Mouse (Mus musculus): ENCODE data around the gene Hoxd4. TPM values are rescaled to one million over a fixed set of nuclear protein-coding genes. Genes with fewer than 3 reads are reported as not detected.

Hoxd4 gene
- total RNA-seq, 2 experiments from 2014 or later: 1.0 to 1.3 TPM

- no peak for DNase-seq (ENCODE audit: low spot score)
Measured at GRCm38 (mm10) chr2:74691995-74692807, 19.5 kb upstream of the Hoxd4 start.

GRCm38 (mm10) chr2:74692808-74693431, 18.8 kb upstream of the Hoxd4 start:
- no peak for DNase-seq (ENCODE audit: low spot score)

DNA sequence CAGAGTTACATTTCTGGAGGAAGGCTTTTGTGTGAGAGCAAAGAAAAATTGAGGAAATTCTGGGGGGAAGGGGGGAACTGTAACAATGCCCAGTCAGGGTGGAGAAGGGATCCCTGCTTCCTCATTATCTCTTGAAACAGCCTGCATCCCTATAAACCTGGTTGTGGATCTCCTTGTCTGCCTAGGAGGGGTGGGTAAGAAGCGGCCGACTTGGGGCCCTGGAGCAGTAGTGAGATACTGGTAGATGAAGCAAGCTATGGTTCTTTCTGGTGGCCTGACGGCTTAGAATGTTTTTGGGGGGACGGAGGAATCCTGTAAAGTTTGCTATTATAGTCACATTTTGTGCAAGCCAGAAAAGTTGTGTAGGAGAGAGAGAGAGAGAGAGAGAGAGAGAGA, 18.3 kb upstream of the Hoxd4 start:
- no peak for DNase-seq (ENCODE audit: low spot score)

GRCm38 (mm10) chr2:74694066-74694465, 17.7 kb upstream of the Hoxd4 start:
- DNase-seq (ENCODE audit: low spot score): no peak

GRCm38 (mm10) chr2:74695383-74695782, 16.3 kb upstream of the Hoxd4 start:
- DNase-seq (ENCODE audit: low spot score): no peak

DNA sequence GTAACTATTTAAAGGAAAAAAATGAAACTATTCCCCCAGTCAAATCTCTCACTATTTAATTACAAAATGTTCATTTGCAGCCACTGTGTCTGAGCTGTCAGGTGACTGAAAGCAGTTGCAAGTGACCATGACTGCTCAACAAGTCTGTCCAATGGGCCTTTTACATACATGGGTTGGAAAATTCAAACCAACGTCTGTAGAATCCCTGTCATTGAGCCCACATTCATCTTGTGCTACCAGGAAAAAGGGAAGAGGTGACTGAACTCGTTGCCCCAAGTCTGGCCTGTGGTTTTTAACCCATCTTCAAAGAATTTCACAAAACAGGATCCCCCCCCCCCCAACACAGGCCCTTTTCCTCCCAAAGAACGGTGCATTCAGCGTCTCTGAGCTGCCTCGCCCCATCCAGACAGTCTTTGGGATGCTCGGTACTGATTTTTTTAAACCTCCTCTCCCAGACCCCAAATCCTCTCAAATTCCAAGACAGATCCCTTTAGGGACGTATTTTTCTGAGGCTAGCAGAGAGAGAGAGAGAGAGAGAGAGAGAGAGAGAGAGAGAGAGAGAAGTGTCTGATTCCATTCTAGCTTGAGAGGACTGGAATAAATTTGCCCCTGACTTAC, 15.8 kb upstream of the Hoxd4 start:
- DNase-seq (ENCODE audit: low spot score): no peak

GRCm38 (mm10) chr2:74696442-74697335, 15.0 kb upstream of the Hoxd4 start:
- no peak for DNase-seq (ENCODE audit: low spot score)

GRCm38 (mm10) chr2:74697567-74698121, 14.1 kb upstream of the Hoxd4 start, which contains the start of gene Hoxd9:
TSS of gene Hoxd9 (plus strand) at chr2:74697727.
- DNase-seq (ENCODE audit: low spot score): peak; percentile 76

GRCm38 (mm10) chr2:74698201-74699052, 13.3 kb upstream of the Hoxd4 start:
- DNase-seq (ENCODE audit: low spot score): peak; percentile 60

DNA sequence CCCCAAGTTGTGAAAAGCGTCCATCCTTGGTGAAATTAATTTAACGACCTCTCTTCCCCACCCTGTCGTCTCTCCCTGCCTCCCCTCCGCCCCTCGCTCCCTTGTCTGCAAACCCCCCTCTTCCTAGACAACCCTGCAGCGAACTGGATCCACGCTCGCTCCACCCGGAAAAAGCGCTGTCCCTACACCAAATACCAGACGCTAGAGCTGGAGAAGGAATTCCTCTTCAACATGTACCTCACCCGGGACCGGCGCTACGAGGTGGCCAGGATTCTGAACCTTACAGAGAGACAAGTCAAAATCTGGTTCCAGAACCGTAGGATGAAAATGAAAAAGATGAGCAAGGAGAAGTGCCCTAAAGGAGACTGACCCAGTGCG, 12.7 kb upstream of the Hoxd4 start:
- DNase-seq (ENCODE audit: low spot score): no peak

DNA sequence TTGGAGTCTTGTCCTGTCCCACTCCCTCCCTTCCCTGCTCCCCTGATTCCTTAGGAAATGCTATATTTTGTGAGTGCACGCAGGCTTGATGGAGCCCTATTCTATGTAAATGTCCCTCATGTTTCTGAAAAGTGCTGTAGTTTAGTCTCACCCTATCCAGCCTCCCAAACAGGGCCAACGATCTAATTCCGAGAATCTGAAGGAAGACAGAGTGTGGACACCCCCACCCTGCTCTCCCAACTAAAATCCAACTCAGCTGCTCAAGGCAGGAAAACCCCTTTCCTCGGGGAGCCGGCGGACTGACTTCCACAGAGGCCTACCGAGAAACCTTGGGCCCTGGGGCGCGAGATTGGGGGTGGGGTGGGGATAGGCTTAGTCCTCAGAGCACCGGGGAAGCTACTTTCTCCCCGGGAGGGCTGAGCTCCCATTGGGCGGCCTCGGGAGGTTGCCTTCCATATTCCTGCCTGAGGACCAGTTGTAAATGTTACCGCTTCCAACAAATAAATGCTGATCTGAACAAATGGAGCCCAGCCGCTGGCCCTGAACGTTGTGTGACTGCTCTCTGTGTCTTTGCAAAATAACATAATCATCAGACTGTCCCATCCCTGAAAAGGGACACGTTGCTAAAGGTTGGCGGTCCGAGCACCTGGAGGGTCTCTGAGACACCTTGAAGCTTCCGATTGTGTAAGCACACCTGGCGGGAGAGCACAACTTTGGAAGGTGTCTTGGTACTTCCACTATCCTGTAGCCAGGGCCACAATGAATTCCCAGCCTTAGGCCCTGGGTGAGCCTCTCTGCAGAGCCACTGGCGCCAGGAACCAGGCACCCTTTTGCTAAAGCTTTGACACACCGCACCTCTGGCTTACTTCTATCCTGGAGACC, 11.8 kb upstream of the Hoxd4 start:
- no peak for DNase-seq (ENCODE audit: low spot score)

GRCm38 (mm10) chr2:74700546-74701112, 11.1 kb upstream of the Hoxd4 start:
- DNase-seq (ENCODE audit: low spot score): no peak

- peak; percentile 77 for DNase-seq (ENCODE audit: low spot score)
Measured at GRCm38 (mm10) chr2:74701949-74702819, 9.5 kb upstream of the Hoxd4 start.

- DNase-seq (ENCODE audit: low spot score): no peak
Measured at GRCm38 (mm10) chr2:74702820-74703219, 8.9 kb upstream of the Hoxd4 start.

DNA sequence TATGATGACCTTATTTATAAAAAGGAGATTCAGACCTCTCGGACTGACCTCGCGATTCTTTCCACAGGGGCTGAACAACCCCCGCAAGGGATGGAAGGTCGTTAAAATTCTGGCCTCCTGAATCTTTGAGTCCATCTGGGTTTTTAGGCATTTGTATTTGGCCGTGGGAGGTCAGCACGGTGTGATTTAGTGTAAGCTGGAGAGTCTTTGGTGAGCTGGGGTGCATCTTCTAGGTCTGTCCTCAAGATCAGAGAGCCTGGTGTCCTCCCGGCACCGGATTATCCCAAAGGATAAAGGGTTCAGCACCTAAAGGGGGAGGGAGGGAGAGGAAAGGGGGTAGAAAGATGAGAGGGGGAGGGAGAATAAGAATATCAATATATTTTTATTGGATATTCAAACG, 8.4 kb upstream of the Hoxd4 start:
- no peak for DNase-seq (ENCODE audit: low spot score)

GRCm38 (mm10) chr2:74703720-74704392, 7.9 kb upstream of the Hoxd4 start:
- DNase-seq (ENCODE audit: low spot score): no peak

DNA sequence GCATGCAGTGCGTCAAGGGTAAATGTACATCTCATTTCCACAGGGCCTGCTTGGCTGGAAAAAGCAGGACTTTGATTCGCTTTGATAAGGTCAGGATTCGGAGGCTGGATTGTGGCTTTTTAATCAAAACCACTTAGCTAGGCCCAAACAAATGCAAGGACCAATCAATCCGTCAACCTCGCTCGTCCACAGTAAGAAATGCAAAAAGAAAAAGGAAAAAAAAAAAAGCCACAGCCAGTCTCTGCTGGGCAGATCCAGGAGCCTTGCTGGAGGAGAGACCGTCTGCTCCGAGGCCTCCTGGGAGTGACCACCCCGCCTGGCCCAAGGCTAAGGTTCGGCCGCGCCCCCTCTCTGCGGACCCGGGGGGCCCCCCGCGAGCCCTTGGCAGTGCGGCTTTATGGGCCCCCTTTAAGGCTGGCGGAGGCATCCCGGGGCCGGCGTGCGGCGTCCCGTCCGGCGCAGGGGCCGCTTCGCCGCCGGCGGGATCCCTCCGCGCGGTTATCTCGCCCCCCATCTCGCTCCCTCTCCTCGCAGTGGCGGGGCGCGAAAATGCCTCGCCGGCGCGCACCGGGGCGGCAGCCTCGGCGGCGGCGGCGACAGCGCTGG, 7.2 kb upstream of the Hoxd4 start, which contains the start of gene Hoxd8:
TSS of gene Hoxd8 (plus strand) at position 223 of the 606 bp plus-strand sequence.
- peak; percentile 59 for DNase-seq (ENCODE audit: low spot score)

All from gastrocnemius, adult 18-20 months (tissue).